Comparison of ENCODE assay signal across 19 mouse cellular contexts in genomic region chr3:95310496-95310895, GRCm38 (mm10).
"Had no signal": no experiment of that assay in that cellular context is flagged by ENCODE, and none has a peak within 500 bp of the region (broad histone marks: within the 10 kb centered on the region; RNA-seq: fewer than 3 reads in every experiment).

No protein-coding gene starts in this region.

- H3K9ac ChIP-seq: limb, embryonic 12.5 days; limb, embryonic 13.5 days; limb, embryonic 15.5 days; liver, embryonic 12.5 days; liver, embryonic 14.5 days; liver, embryonic 15.5 days; liver, postnatal 0 days; lung, embryonic 14.5 days; lung, embryonic 15.5 days; midbrain, embryonic 12.5 days; midbrain, embryonic 13.5 days; midbrain, embryonic 15.5 days; neural tube, embryonic 12.5 days; neural tube, embryonic 13.5 days had no signal

- H3K27ac ChIP-seq: limb, embryonic 10.5 days; limb, embryonic 12.5 days; limb, embryonic 13.5 days; limb, embryonic 15.5 days; lung, embryonic 15.5 days; midbrain, embryonic 10.5 days; midbrain, embryonic 12.5 days; midbrain, embryonic 13.5 days; midbrain, embryonic 15.5 days; neural tube, embryonic 12.5 days; neural tube, embryonic 13.5 days had no signal

- H3K36me3 ChIP-seq: limb, embryonic 12.5 days; limb, embryonic 13.5 days; limb, embryonic 15.5 days; lung, embryonic 15.5 days; midbrain, embryonic 12.5 days; midbrain, embryonic 13.5 days; midbrain, embryonic 15.5 days; neural tube, embryonic 13.5 days had no signal

- H3K4me3 ChIP-seq: limb, embryonic 10.5 days; limb, embryonic 12.5 days; limb, embryonic 13.5 days; limb, embryonic 15.5 days; liver, embryonic 12.5 days; liver, embryonic 13.5 days; liver, embryonic 15.5 days; lung, embryonic 15.5 days; megakaryocyte, embryonic 14.5 days; midbrain, embryonic 10.5 days; midbrain, embryonic 12.5 days; midbrain, embryonic 13.5 days; midbrain, embryonic 15.5 days; myocyte; neural tube, embryonic 12.5 days; neural tube, embryonic 13.5 days had no signal

- H3K4me1 ChIP-seq: limb, embryonic 12.5 days; limb, embryonic 13.5 days; neural tube, embryonic 12.5 days had no signal

- H3K9me3 ChIP-seq: limb, embryonic 10.5 days; limb, embryonic 12.5 days; limb, embryonic 13.5 days; limb, embryonic 15.5 days; liver, embryonic 12.5 days; liver, embryonic 13.5 days; liver, embryonic 15.5 days; lung, embryonic 15.5 days; megakaryocyte, embryonic 14.5 days; midbrain, embryonic 10.5 days; midbrain, embryonic 12.5 days; midbrain, embryonic 13.5 days; midbrain, embryonic 15.5 days; neural tube, embryonic 12.5 days; neural tube, embryonic 13.5 days had no signal

- H3K27me3 ChIP-seq: limb, embryonic 12.5 days; limb, embryonic 13.5 days; limb, embryonic 15.5 days; liver, embryonic 12.5 days; liver, embryonic 13.5 days; liver, embryonic 15.5 days; lung, embryonic 15.5 days; megakaryocyte, embryonic 14.5 days; midbrain, embryonic 12.5 days; midbrain, embryonic 13.5 days; midbrain, embryonic 15.5 days; neural tube, embryonic 12.5 days; neural tube, embryonic 13.5 days had no signal
